Mouse (Mus musculus): ENCODE measurements at regions not wholly inside any gene's neighbourhood (a gene's known extent, or its start where the extent isn't known, plus 50 kb on each side); places are given as distances from the start of the nearest gene placed in this dataset.

DNA sequence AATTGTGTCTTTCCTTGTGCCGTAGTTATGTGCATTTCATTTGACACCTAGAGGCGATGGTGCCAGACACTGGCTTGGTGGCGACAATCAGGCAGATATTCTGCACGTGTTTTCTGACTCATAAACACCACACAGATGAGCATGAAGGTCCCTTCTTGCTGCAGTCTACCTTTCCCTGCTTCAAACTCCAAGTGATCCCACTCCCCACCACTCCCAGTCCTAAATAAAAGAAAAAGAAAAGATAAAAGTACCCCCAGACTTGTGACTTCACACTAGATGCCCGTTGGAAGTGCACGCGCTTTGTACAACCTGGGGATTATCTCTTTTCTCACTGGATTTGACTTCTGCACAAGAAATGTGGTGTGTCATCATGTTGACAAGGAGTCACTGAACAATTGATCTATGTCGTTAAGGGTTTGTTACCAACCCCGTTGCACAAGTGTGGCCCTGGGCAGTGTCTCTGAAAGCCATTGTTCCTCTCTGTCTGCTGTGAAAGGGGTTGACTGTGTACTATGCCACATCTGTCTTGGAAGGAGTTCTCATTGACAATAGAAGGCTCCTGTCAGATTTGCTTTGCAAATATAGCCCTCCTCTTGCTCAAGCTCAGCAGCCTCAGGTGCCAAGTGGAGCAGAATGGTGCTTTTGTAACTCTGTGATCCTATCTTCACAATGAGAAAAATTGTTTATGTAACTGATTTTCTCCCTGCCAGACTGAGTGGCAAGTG is 140.1 kb downstream of the Ppp4r2 start:
- TF ChIP-seq CTCF (IDR thresholded peaks at IDR 0.05) = no peak
- POLR2A ChIA-PET = no interaction called here
- DNase-seq (ENCODE audit: low read depth, low spot score) (no peak), ATAC-seq (no peak)
- H3K27me3 ChIP-seq = peaks cover 56% of the 10 kb centered on the region
- CTCF ChIA-PET = interaction anchor here (1.5 kb wide), 1 partner anchor 20 kb away, joined by 3 read pairs; no protein-coding TSS in a partner anchor
- in situ Hi-C loops (cut with MboI; ENCODE audit: low pct_unique_long_range_greater_than_20kb) = no loop called here

- ATAC-seq = no peak
- CTCF ChIA-PET = no interaction called here
Measured at GRCm38 (mm10) chr6:100974716-100975115, 141.3 kb downstream of the Ppp4r2 start.

DNA sequence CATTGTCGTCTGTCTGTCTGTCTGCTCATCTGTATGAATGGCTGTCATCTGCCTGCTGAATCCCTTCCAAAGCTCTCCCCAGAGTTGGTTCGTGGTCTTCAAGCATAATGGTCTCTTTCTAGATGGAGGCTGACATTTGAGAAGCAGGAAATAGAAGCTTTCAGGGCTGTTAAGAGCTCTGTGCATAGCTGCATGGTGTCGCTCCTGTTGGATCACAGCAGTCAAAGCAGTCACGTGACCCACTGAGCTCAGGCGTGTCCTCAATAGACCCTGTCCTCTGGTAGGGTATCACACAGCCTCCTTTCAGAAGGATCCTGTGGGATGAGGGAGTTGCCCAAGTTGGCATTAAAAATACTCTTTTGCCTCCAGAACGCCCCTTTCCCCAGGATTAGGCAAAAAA is 142.4 kb downstream of the Ppp4r2 start:
- ChIA-PET POLR2A (no interaction called here), CTCF (no interaction called here)
- peaks cover 59% of the 10 kb centered on the region for H3K27me3 ChIP-seq
- DNase-seq (ENCODE audit: low read depth, low spot score) (no peak), ATAC-seq (no peak)
- no peak for TF ChIP-seq CTCF (IDR thresholded peaks at IDR 0.05)
- in situ Hi-C loops (cut with MboI; ENCODE audit: low pct_unique_long_range_greater_than_20kb) = no loop called here

More at GRCm38 (mm10) chr6:100974716-100975115, 141.3 kb downstream of the Ppp4r2 start:
- TF ChIP-seq CTCF (IDR thresholded peaks at IDR 0.05) = no peak
- DNase-seq (ENCODE audit: low read depth, low spot score) = no peak
- in situ Hi-C loops (cut with MboI; ENCODE audit: low pct_unique_long_range_greater_than_20kb) = no loop called here
- H3K27me3 ChIP-seq = peaks cover 56% of the 10 kb centered on the region
- POLR2A ChIA-PET = no interaction called here

GRCm38 (mm10) chr6:100977201-100977691 is 143.8 kb downstream of the Ppp4r2 start:
- in situ Hi-C loops (cut with MboI; ENCODE audit: low pct_unique_long_range_greater_than_20kb) = no loop called here
- ChIA-PET CTCF (no interaction called here), POLR2A (no interaction called here)
- DNase-seq (ENCODE audit: low read depth, low spot score) (no peak), ATAC-seq (no peak)
- no peak for TF ChIP-seq CTCF (IDR thresholded peaks at IDR 0.05)
- peaks cover 55% of the 10 kb centered on the region for H3K27me3 ChIP-seq

- POLR2A ChIA-PET = no interaction called here
Measured at GRCm38 (mm10) chr6:100978113-100978512, 144.7 kb downstream of the Ppp4r2 start.

DNA sequence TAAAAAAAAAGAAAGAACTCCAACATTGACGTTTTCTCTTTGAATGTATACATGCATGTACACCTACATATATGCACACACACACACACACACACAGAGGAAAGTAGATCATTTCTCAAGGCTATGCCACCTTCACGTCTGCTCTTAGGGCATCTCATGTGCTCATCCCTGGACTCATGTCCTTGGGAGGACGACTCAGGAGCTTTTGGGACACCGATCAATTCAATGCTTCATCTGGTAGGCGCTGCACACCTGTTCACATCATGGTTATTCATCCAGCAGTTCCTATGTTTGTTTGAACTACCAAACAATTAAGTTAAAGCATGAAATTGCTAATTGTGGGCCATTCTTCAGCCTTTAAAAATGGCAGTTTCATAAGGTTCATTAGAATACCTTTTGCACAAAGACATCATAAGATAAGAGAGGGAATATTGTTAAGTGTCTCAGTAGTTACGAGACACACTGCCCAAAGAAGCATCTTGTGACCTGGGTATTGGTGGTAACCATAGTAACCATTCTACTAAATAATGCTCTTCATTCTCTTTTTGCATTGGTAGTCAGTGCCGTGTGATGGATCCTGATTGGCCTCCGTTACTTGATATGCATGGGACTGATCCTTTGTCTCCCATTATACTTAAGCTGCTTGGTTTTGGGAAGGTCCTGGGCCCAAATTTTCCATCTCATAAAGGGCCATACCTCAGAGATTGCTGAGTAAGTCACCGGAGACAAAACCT is 145.5 kb downstream of the Ppp4r2 start:
- ATAC-seq (no peak), DNase-seq (ENCODE audit: low read depth, low spot score) (no peak)
- ChIA-PET POLR2A (no interaction called here), CTCF (no interaction called here)
- no peak for TF ChIP-seq CTCF (IDR thresholded peaks at IDR 0.05)
- H3K27me3 ChIP-seq = peaks cover 54% of the 10 kb centered on the region
- in situ Hi-C loops (cut with MboI; ENCODE audit: low pct_unique_long_range_greater_than_20kb) = no loop called here

More at GRCm38 (mm10) chr6:100978113-100978512, 144.7 kb downstream of the Ppp4r2 start:
- DNase-seq (ENCODE audit: low read depth, low spot score) (no peak), ATAC-seq (no peak)
- peaks cover 54% of the 10 kb centered on the region for H3K27me3 ChIP-seq
- in situ Hi-C loops (cut with MboI; ENCODE audit: low pct_unique_long_range_greater_than_20kb) = no loop called here
- CTCF ChIA-PET = no interaction called here
- TF ChIP-seq CTCF (IDR thresholded peaks at IDR 0.05) = no peak

- CTCF ChIA-PET = no interaction called here
- POLR2A ChIA-PET = no interaction called here
- no peak for TF ChIP-seq CTCF (IDR thresholded peaks at IDR 0.05)
- in situ Hi-C loops (cut with MboI; ENCODE audit: low pct_unique_long_range_greater_than_20kb) = no loop called here
- H3K27me3 ChIP-seq = peaks cover 47% of the 10 kb centered on the region
- no peak for ATAC-seq
- DNase-seq (ENCODE audit: low read depth, low spot score) = no peak
Measured at GRCm38 (mm10) chr6:100980156-100980555, 146.7 kb downstream of the Ppp4r2 start.

GRCm38 (mm10) chr6:100984861-100985260 is 151.4 kb downstream of the Ppp4r2 start:
- H3K27me3 ChIP-seq = peaks cover 23% of the 10 kb centered on the region
- DNase-seq (ENCODE audit: low read depth, low spot score) (no peak), ATAC-seq (no peak)
- in situ Hi-C loops (cut with MboI; ENCODE audit: low pct_unique_long_range_greater_than_20kb) = no loop called here
- TF ChIP-seq CTCF (IDR thresholded peaks at IDR 0.05) = no peak
- ChIA-PET CTCF (no interaction called here), POLR2A (no interaction called here)

GRCm38 (mm10) chr6:100985334-100985937 is 152.0 kb downstream of the Ppp4r2 start:
- in situ Hi-C loops (cut with MboI; ENCODE audit: low pct_unique_long_range_greater_than_20kb) = no loop called here
- no peak for TF ChIP-seq CTCF (IDR thresholded peaks at IDR 0.05)
- ChIA-PET POLR2A (interaction anchor here (0.5 kb wide), 1 partner anchor 1007 kb away, joined by 5 read pairs; no protein-coding TSS in a partner anchor), CTCF (no interaction called here)
- DNase-seq (ENCODE audit: low read depth, low spot score) = no peak
- H3K27me3 ChIP-seq = peaks cover 21% of the 10 kb centered on the region
- no peak for ATAC-seq

DNA sequence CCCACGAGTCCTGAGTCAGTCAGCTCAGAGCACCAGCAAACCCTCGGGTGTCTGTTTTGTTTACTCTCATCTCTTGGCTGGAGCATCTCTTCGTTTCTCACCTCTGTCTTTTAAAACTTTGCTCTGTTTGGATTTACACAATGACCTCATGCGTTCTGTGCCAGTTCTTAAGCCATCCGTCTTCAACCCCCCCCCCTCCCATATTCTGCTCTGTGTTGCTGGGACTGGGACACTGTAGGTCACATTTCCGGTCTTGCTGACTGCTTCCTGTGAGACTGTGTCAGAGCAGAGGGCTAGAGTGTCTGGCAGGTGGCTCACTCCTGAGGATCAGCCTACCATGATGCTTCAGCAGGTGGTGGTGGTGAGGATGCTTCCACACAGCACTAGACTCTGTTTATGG is 155.1 kb downstream of the Ppp4r2 start:
- no peak for TF ChIP-seq CTCF (IDR thresholded peaks at IDR 0.05)
- H3K27me3 ChIP-seq = peaks cover 8% of the 10 kb centered on the region
- DNase-seq (ENCODE audit: low read depth, low spot score) = no peak
- ChIA-PET POLR2A (no interaction called here), CTCF (no interaction called here)
- in situ Hi-C loops (cut with MboI; ENCODE audit: low pct_unique_long_range_greater_than_20kb) = no loop called here
- no peak for ATAC-seq

GRCm38 (mm10) chr6:100993421-100993820 is 160.0 kb downstream of the Ppp4r2 start:
- POLR2A ChIA-PET = no interaction called here
- DNase-seq (ENCODE audit: low read depth, low spot score) = no peak
- peaks cover 11% of the 10 kb centered on the region for H3K27me3 ChIP-seq
- TF ChIP-seq CTCF (IDR thresholded peaks at IDR 0.05) = no peak
- no peak for ATAC-seq
- CTCF ChIA-PET = interaction anchor here (1.0 kb wide), 1 partner anchor 21 kb away, joined by 3 read pairs; no protein-coding TSS in a partner anchor
- in situ Hi-C loops (cut with MboI; ENCODE audit: low pct_unique_long_range_greater_than_20kb) = no loop called here
